Mouse (Mus musculus) kidney, adult 2 months (tissue): Measurements from ENCODE around the gene Angel2.

Source experiments
- CTCF ChIP-seq: fragments of 200-500 bp; conservative IDR thresholded peaks from 2 replicates; pipeline ENCODE4 v1.5.1; 2011; ENCODE audit warnings: low read depth, mild to moderate bottlenecking, control low read depth, low read length, moderate library complexity, mixed read lengths; ENCODE audit not compliant: insufficient read depth, insufficient read length
- POLR2A ChIP-seq: fragments of 200-500 bp; IDR thresholded peaks from one replicate; pipeline ENCODE4 v1.6.1; 2011; ENCODE audit warnings: low read depth, low read length, control low read depth

- TF ChIP-seq POLR2A (no peak), CTCF (no peak)
Observed at GRCm38 (mm10) chr1:190948439-190948838, 23.5 kb downstream of the Angel2 start.
